ENCODE assay signal across 24 mouse cellular contexts in genomic region chr11:54018893-54019732, GRCm38 (mm10). TPM values are rescaled to one million over a fixed set of nuclear protein-coding genes. Genes with fewer than 3 reads are reported as not detected.
DNase-seq lines count a peak whose midpoint lies in the region; ATAC-seq and TF ChIP-seq lines count a peak whose summit lies in the region.
"Had no signal": no experiment of that assay in that cellular context is flagged by ENCODE, and none has a peak within 500 bp of the region (broad histone marks: within the 10 kb centered on the region; RNA-seq: fewer than 3 reads in every experiment).

No protein-coding gene starts in this region.

- no peak overlapping the region for H3K4me3 ChIP-seq in midbrain, embryonic 11.5 days (ENCODE audit: low read depth, low read length)
- no peak overlapping the region for H3K4me3 ChIP-seq in midbrain, embryonic 10.5 days
- H3K4me3 ChIP-seq in embryonic fibroblast, embryonic 13.5 days (ENCODE audit: insufficient read depth, low read length): no peak overlapping the region
- H3K4me3 ChIP-seq in liver, embryonic 15.5 days (replicated peaks): no peak overlapping the region
- H3K4me3 ChIP-seq: embryonic facial prominence, embryonic 15.5 days; forebrain, embryonic 13.5 days; heart, adult 2 months; hindbrain, embryonic 10.5 days; midbrain, embryonic 13.5 days; neural tube, embryonic 13.5 days had no signal

- ATAC-seq in midbrain, embryonic 11.5 days (ENCODE audit: low FRiP score): no peak
- ATAC-seq in liver, embryonic 15.5 days (ENCODE audit: insufficient read depth): no peak
- ATAC-seq: forebrain, embryonic 13.5 days; hindbrain, postnatal 0 days; midbrain, embryonic 13.5 days had no signal

- no peak overlapping the region for H3K27ac ChIP-seq in midbrain, embryonic 11.5 days (ENCODE audit: low read depth, low read length)
- H3K27ac ChIP-seq in midbrain, embryonic 10.5 days (replicated peaks): no peak overlapping the region
- peak overlapping the region; percentile 38; the same call in 1 of the 2 replicates for H3K27ac ChIP-seq in embryonic fibroblast, embryonic 13.5 days (ENCODE audit: insufficient read depth, low read length)
- 0 out of 2 replicates have a peak overlapping the region, but pooled peaks have one; percentile 26 for H3K27ac ChIP-seq in liver, embryonic 15.5 days (replicated peaks)
- H3K27ac ChIP-seq: embryonic facial prominence, embryonic 15.5 days; forebrain, embryonic 13.5 days; heart, adult 2 months; hindbrain, embryonic 10.5 days; hindbrain, postnatal 0 days; kidney, postnatal 0 days; midbrain, embryonic 13.5 days; neural tube, embryonic 13.5 days had no signal

- H3K9me3 ChIP-seq in midbrain, embryonic 11.5 days (ENCODE audit: control insufficient read depth, low read length): no peaks in the 10 kb centered on the region
- H3K9me3 ChIP-seq in midbrain, embryonic 10.5 days (replicated peaks): no peaks in the 10 kb centered on the region
- H3K9me3 ChIP-seq in liver, embryonic 15.5 days (replicated peaks): no peaks in the 10 kb centered on the region
- H3K9me3 ChIP-seq: embryonic facial prominence, embryonic 15.5 days; forebrain, embryonic 13.5 days; hindbrain, embryonic 10.5 days; midbrain, embryonic 13.5 days; neural tube, embryonic 13.5 days had no signal

- H3K27me3 ChIP-seq in midbrain, embryonic 11.5 days (ENCODE audit: control insufficient read depth, insufficient read depth, low read length): no peaks in the 10 kb centered on the region
- H3K27me3 ChIP-seq in midbrain, embryonic 10.5 days (ENCODE audit: low read depth, poor library complexity, severe bottlenecking): no peaks in the 10 kb centered on the region
- no peaks in the 10 kb centered on the region for H3K27me3 ChIP-seq in liver, embryonic 15.5 days
- H3K27me3 ChIP-seq: embryonic facial prominence, embryonic 15.5 days; forebrain, embryonic 13.5 days; midbrain, embryonic 13.5 days; neural tube, embryonic 13.5 days had no signal

- TF ChIP-seq CTCF in embryonic fibroblast, embryonic 13.5 days (IDR thresholded peaks at IDR 0.05; ENCODE audit: borderline replicate concordance, insufficient read depth, low read length): no peak

- peak; percentile 57 for DNase-seq in midbrain, embryonic 11.5 days (ENCODE audit: low spot score, missing footprints)
- no peak for DNase-seq in midbrain, embryonic 10.5 days (ENCODE audit: low spot score)
- DNase-seq in right cerebral cortex, postnatal 10 days (ENCODE audit: low spot score in 2 of 2): no peak
- no peak for DNase-seq in frontal cortex, postnatal 10 days (ENCODE audit: low spot score in 2 of 2)
- DNase-seq in layer of hippocampus, postnatal 36 days: no peak
- DNase-seq: cerebellum, adult 18-20 months; cerebellum, postnatal 36 days; gastrocnemius, postnatal 14 days; heart, adult 2 months; kidney, adult 11 months; lung, postnatal 36 days; right cerebral cortex, adult 18-20 months; thymus, adult 18-20 months had no signal

- no peaks in the 10 kb centered on the region for H3K36me3 ChIP-seq in midbrain, embryonic 11.5 days (ENCODE audit: control insufficient read depth, insufficient read depth, low read length)
- no peaks in the 10 kb centered on the region for H3K36me3 ChIP-seq in midbrain, embryonic 10.5 days
- H3K36me3 ChIP-seq in liver, embryonic 15.5 days (replicated peaks): peaks cover 84% of the 10 kb centered on the region
- H3K36me3 ChIP-seq: embryonic facial prominence, embryonic 15.5 days; hindbrain, embryonic 10.5 days; midbrain, embryonic 13.5 days; neural tube, embryonic 13.5 days had no signal

- H3K9ac ChIP-seq in midbrain, embryonic 11.5 days (ENCODE audit: low read length): no peak overlapping the region
- no peak overlapping the region for H3K9ac ChIP-seq in liver, embryonic 15.5 days
- H3K9ac ChIP-seq: embryonic facial prominence, embryonic 15.5 days; forebrain, embryonic 13.5 days; midbrain, embryonic 13.5 days; neural tube, embryonic 13.5 days had no signal

- H3K4me2 ChIP-seq in midbrain, embryonic 11.5 days: no peak overlapping the region
- no peak overlapping the region for H3K4me2 ChIP-seq in liver, embryonic 15.5 days
- H3K4me2 ChIP-seq: embryonic facial prominence, embryonic 15.5 days; forebrain, embryonic 13.5 days; midbrain, embryonic 13.5 days; neural tube, embryonic 13.5 days had no signal

- H3K4me1 ChIP-seq in midbrain, embryonic 11.5 days (ENCODE audit: control insufficient read depth, insufficient read depth, low read length): no peaks in the 10 kb centered on the region
- H3K4me1 ChIP-seq in midbrain, embryonic 10.5 days: peaks cover 3% of the 10 kb centered on the region; the same call in 1 of the 2 replicates
- H3K4me1 ChIP-seq in embryonic fibroblast, embryonic 13.5 days (ENCODE audit: control insufficient read depth, insufficient read depth, low read length): peaks cover 5% of the 10 kb centered on the region; the same call in 1 of the 2 replicates
- H3K4me1 ChIP-seq in liver, embryonic 15.5 days (replicated peaks): peaks cover 51% of the 10 kb centered on the region
- H3K4me1 ChIP-seq: embryonic facial prominence, embryonic 15.5 days; forebrain, embryonic 13.5 days; hindbrain, embryonic 10.5 days; midbrain, embryonic 13.5 days; neural tube, embryonic 13.5 days had no signal

- 91% methylated on average over 3 of the region's 3 CpGs for WGBS in midbrain, embryonic 11.5 days
- 84% methylated on average over 3 of the region's 3 CpGs for WGBS in midbrain, embryonic 10.5 days
- 79% methylated on average over 3 of the region's 3 CpGs for WGBS in liver, embryonic 15.5 days (ENCODE audit: insufficient replicate concordance)

- TF ChIP-seq POLR2A in embryonic fibroblast, embryonic 13.5 days (IDR thresholded peaks at IDR 0.05; ENCODE audit: low read depth, low read length): no peak

RNA-seq across cellular contexts. Expression of gene Slc22a4, which starts 8.8 kb away (rescaled TPM):
- 1.4 and 1.5 TPM in 2 replicates for polyA plus RNA-seq in midbrain, embryonic 11.5 days (2014; fragmentation: Nextera tagmentation; extraction: Ambion mirVana)
- 1.2 and 1.3 TPM in 2 replicates for polyA plus RNA-seq in midbrain, embryonic 10.5 days (2016; fragmentation: Nextera tagmentation; extraction: Ambion mirVana)
- polyA plus RNA-seq in embryonic fibroblast, embryonic 13.5 days (2011; ENCODE audit: insufficient read length, low read depth, missing spikeins): 1.1 TPM in 1 of 2 replicates, not detected in the other
- polyA plus RNA-seq in liver, embryonic 15.5 days (2015; fragmentation: Nextera tagmentation; extraction: Ambion mirVana): 36.7 and 38.0 TPM in 2 replicates
- total RNA-seq in layer of hippocampus, postnatal 36 days (2021): 1 to 10 TPM; 4.2 to 6.9 TPM
- total RNA-seq: CH12.LX had no signal

RNA-seq across cellular contexts. Expression of gene Slc22a21, which starts 39.0 kb away (rescaled TPM):
- 2.5 and 2.9 TPM in 2 replicates for polyA plus RNA-seq in midbrain, embryonic 11.5 days (2014; fragmentation: Nextera tagmentation; extraction: Ambion mirVana)
- 2.4 and 2.9 TPM in 2 replicates for polyA plus RNA-seq in midbrain, embryonic 10.5 days (2016; fragmentation: Nextera tagmentation; extraction: Ambion mirVana)
- 7.1 and 7.5 TPM in 2 replicates for polyA plus RNA-seq in embryonic fibroblast, embryonic 13.5 days (2011; ENCODE audit: insufficient read length, low read depth, missing spikeins)
- 1.1 and 1.8 TPM in 2 replicates for polyA plus RNA-seq in liver, embryonic 15.5 days (2015; fragmentation: Nextera tagmentation; extraction: Ambion mirVana)
- total RNA-seq in layer of hippocampus, postnatal 36 days (2021): 1 to 10 TPM; 1.5 to 1.9 TPM
- total RNA-seq: CH12.LX had no signal

RNA-seq across cellular contexts. Expression of gene Pdlim4, which starts 49.7 kb away (rescaled TPM):
- 36.1 and 38.4 TPM in 2 replicates for polyA plus RNA-seq in midbrain, embryonic 11.5 days (2014; fragmentation: Nextera tagmentation; extraction: Ambion mirVana)
- polyA plus RNA-seq in midbrain, embryonic 10.5 days (2016; fragmentation: Nextera tagmentation; extraction: Ambion mirVana): 52.4 and 57.4 TPM in 2 replicates
- polyA plus RNA-seq in embryonic fibroblast, embryonic 13.5 days (2011; ENCODE audit: insufficient read length, low read depth, missing spikeins): 18.3 and 20.0 TPM in 2 replicates
- polyA plus RNA-seq in liver, embryonic 15.5 days (2015; fragmentation: Nextera tagmentation; extraction: Ambion mirVana): 3.9 and 4.0 TPM in 2 replicates
- 10 to 100 TPM; 11.5 to 16.2 TPM for total RNA-seq in layer of hippocampus, postnatal 36 days (2021)
- total RNA-seq: CH12.LX, MEL had no signal

Comparison
In these comparisons a context has a peak if more than half of its experiments do, and no peak if none do; other contexts are left out.
1. H3K27ac ChIP-seq: peak in embryonic fibroblast, embryonic 13.5 days (single experiment) and liver, embryonic 15.5 days (single experiment); none in midbrain, embryonic 11.5 days (single experiment) and midbrain, embryonic 10.5 days (single experiment).
2. RNA of gene Slc22a4, which starts 8.8 kb away (polyA plus RNA-seq): 36.7 to 38.0 TPM in liver, embryonic 15.5 days; 1.4 to 1.5 TPM in midbrain, embryonic 11.5 days, 1.2 to 1.3 TPM in midbrain, embryonic 10.5 days and 1.1 TPM in embryonic fibroblast, embryonic 13.5 days; every median in the first group is over 10 times any median in the second.